24 mouse cellular contexts compared by ENCODE assay signal in the genomic region with DNA sequence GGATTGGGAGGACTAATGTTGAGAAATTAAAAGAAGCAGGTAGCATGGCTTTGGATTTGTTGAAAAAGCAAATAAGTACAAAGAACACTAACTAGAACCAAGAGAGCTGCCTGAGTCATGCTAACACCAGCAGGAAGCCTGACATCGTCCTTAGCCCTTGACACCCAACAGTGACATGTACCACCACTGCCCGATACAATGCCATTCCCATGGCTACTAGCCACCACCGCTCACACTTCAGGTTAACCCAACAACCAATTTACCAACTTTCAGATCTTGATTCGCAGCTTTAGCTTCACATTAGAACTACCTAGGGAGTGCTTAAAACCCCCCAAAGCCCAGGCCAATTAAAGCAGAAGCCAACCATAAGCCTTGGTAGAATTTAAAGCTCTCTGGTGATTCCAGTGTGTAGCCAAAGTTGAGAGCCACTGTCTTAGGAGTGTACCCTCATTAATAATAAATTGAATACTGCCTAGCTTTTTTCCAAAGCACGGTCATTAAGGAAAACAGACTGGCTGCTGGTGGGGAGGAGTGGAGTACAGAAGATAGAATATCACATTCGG.
A peak's percentile ranks its signal among the peaks of the same experiment; 100 is the strongest.
DNase-seq lines count a peak whose midpoint lies in the region; ATAC-seq lines count a peak whose summit lies in the region.
"Had no signal": no experiment of that assay in that cellular context is flagged by ENCODE, and none has a peak within 500 bp of the region (broad histone marks: within the 10 kb centered on the region; RNA-seq: fewer than 3 reads in every experiment).

No protein-coding gene starts in this region.

- H3K9ac ChIP-seq in neural tube, embryonic 13.5 days = no peak overlapping the region
- H3K9ac ChIP-seq in neural tube, embryonic 15.5 days (replicated peaks) = no peak overlapping the region
- H3K9ac ChIP-seq: embryonic facial prominence, embryonic 15.5 days; forebrain, postnatal 0 days; hindbrain, embryonic 12.5 days had no signal

- H3K27ac ChIP-seq in heart, embryonic 10.5 days = no peak overlapping the region
- H3K27ac ChIP-seq in neural tube, embryonic 13.5 days (replicated peaks) = no peak overlapping the region
- H3K27ac ChIP-seq in neural tube, embryonic 15.5 days (replicated peaks) = no peak overlapping the region
- H3K27ac ChIP-seq: embryonic facial prominence, embryonic 15.5 days; gastrocnemius, adult 2 months; hindbrain, embryonic 12.5 days; hindbrain, postnatal 0 days had no signal

- intact Hi-C loops in gastrocnemius, postnatal 14 days (cut with DNase I; ENCODE audit: low total_unique reads) = no loop called here

- no peak overlapping the region for H3K4me3 ChIP-seq in heart, embryonic 10.5 days
- peak overlapping the region; percentile 44 for H3K4me3 ChIP-seq in megakaryocyte, embryonic 14.5 days (replicated peaks)
- no peak overlapping the region for H3K4me3 ChIP-seq in neural tube, embryonic 13.5 days
- no peak overlapping the region for H3K4me3 ChIP-seq in neural tube, embryonic 15.5 days (replicated peaks)
- H3K4me3 ChIP-seq: embryonic facial prominence, embryonic 15.5 days; gastrocnemius, adult 2 months; hindbrain, embryonic 12.5 days had no signal

- H3K4me1 ChIP-seq in heart, embryonic 10.5 days = peaks cover 3% of the 10 kb centered on the region; the same call in 1 of the 2 replicates
- H3K4me1 ChIP-seq in megakaryocyte, embryonic 14.5 days = peaks cover 37% of the 10 kb centered on the region
- H3K4me1 ChIP-seq in neural tube, embryonic 13.5 days (replicated peaks) = peaks cover 16% of the 10 kb centered on the region; the same call in 1 of the 2 replicates
- H3K4me1 ChIP-seq in neural tube, embryonic 15.5 days = peaks cover 6% of the 10 kb centered on the region; the same call in 1 of the 2 replicates
- H3K4me1 ChIP-seq: embryonic facial prominence, embryonic 15.5 days; hindbrain, embryonic 12.5 days had no signal

- no peaks in the 10 kb centered on the region for H3K27me3 ChIP-seq in heart, embryonic 10.5 days (ENCODE audit: insufficient read depth, poor library complexity, severe bottlenecking)
- peaks cover 2% of the 10 kb centered on the region for H3K27me3 ChIP-seq in megakaryocyte, embryonic 14.5 days (replicated peaks)
- no peaks in the 10 kb centered on the region for H3K27me3 ChIP-seq in neural tube, embryonic 13.5 days
- no peaks in the 10 kb centered on the region for H3K27me3 ChIP-seq in neural tube, embryonic 15.5 days (replicated peaks)
- H3K27me3 ChIP-seq: embryonic facial prominence, embryonic 15.5 days; hindbrain, embryonic 12.5 days had no signal

- no peaks in the 10 kb centered on the region for H3K36me3 ChIP-seq in heart, embryonic 10.5 days
- no peaks in the 10 kb centered on the region for H3K36me3 ChIP-seq in megakaryocyte, embryonic 14.5 days (replicated peaks; ENCODE audit: low read length)
- H3K36me3 ChIP-seq in neural tube, embryonic 13.5 days = no peaks in the 10 kb centered on the region
- no peaks in the 10 kb centered on the region for H3K36me3 ChIP-seq in neural tube, embryonic 15.5 days
- H3K36me3 ChIP-seq: embryonic facial prominence, embryonic 15.5 days; hindbrain, embryonic 12.5 days had no signal

- peak; percentile 57 for DNase-seq in heart, embryonic 10.5 days (ENCODE audit: low spot score)
- DNase-seq in heart, adult 18-20 months = no peak
- no peak for DNase-seq in gastrocnemius, postnatal 14 days
- DNase-seq: adrenal gland, adult 2 months; adrenal gland, postnatal 14 days; cerebellum, adult 11-12 months; cerebellum, adult 8-10 months; cerebellum, postnatal 10 days; cerebellum, postnatal 36 days; embryo, embryonic 11 days; forebrain, postnatal 0 days; gastrocnemius, adult 2 months; gastrocnemius, postnatal 25 days had no signal

- WGBS in heart, embryonic 10.5 days = 72% methylated on average over 6 of the region's 6 CpGs
- WGBS in neural tube, embryonic 13.5 days = 46% methylated on average over 6 of the region's 6 CpGs
- WGBS in neural tube, embryonic 15.5 days = 46% methylated on average over 6 of the region's 6 CpGs

- H3K9me3 ChIP-seq in heart, embryonic 10.5 days = no peaks in the 10 kb centered on the region
- H3K9me3 ChIP-seq in megakaryocyte, embryonic 14.5 days = no peaks in the 10 kb centered on the region
- H3K9me3 ChIP-seq in neural tube, embryonic 13.5 days = no peaks in the 10 kb centered on the region
- no peaks in the 10 kb centered on the region for H3K9me3 ChIP-seq in neural tube, embryonic 15.5 days (replicated peaks)
- H3K9me3 ChIP-seq: embryonic facial prominence, embryonic 15.5 days; hindbrain, embryonic 12.5 days had no signal

- ATAC-seq in megakaryocyte, adult 5-6 weeks (ENCODE audit: poor library complexity, severe bottlenecking) = no peak
- peak; percentile 75; the same call in 1 of the 2 replicates for ATAC-seq in neural tube, embryonic 13.5 days (ENCODE audit: low read depth)
- ATAC-seq in neural tube, embryonic 15.5 days (ENCODE audit: low FRiP score) = no peak; the same call in 1 of the 2 replicates
- ATAC-seq in granulocyte monocyte progenitor cell, adult 5-6 weeks (replicated peaks; ENCODE audit: poor library complexity, severe bottlenecking) = 0 out of 2 replicates have a peak, but pooled peaks have one; percentile 27
- ATAC-seq: CD4-positive, CD25-positive, alpha-beta regulatory T cell, adult 4 months; forebrain, embryonic 14.5 days; forebrain, postnatal 0 days; hindbrain, postnatal 0 days; inflammation-experienced regulatory T-cells, adult 6 months had no signal

- H3K4me2 ChIP-seq in neural tube, embryonic 13.5 days = no peak overlapping the region
- H3K4me2 ChIP-seq in neural tube, embryonic 15.5 days = no peak overlapping the region
- H3K4me2 ChIP-seq: embryonic facial prominence, embryonic 15.5 days; hindbrain, embryonic 12.5 days had no signal

Comparison
In these comparisons a context has a peak if more than half of its experiments do, and no peak if none do; other contexts are left out.
1. ATAC-seq: peak in neural tube, embryonic 13.5 days (single experiment) and granulocyte monocyte progenitor cell, adult 5-6 weeks (single experiment); none in megakaryocyte, adult 5-6 weeks (single experiment) and neural tube, embryonic 15.5 days (single experiment).